Mouse (Mus musculus): ENCODE measurements at regions not wholly inside any gene's neighbourhood (a gene's known extent, or its start where the extent isn't known, plus 50 kb on each side); places are given as distances from the start of the nearest gene placed in this dataset.

- Histone ChIP-seq H3K4me2 (replicated peaks) (no peak overlapping the region), H3K27me3 (ENCODE audit: control insufficient read depth, insufficient read depth, low read length) (no peaks in the 10 kb centered on the region), H3K36me3 (replicated peaks; ENCODE audit: control insufficient read depth, insufficient read depth) (no peaks in the 10 kb centered on the region), H3K4me3 (replicated peaks; ENCODE audit: low read length) (no peak overlapping the region), H3K9me3 (ENCODE audit: control insufficient read depth, low read length) (no peaks in the 10 kb centered on the region), H3K4me1 (replicated peaks; ENCODE audit: control insufficient read depth, insufficient read depth, low read length) (no peaks in the 10 kb centered on the region), H3K9ac (no peak overlapping the region), H3K27ac (no peak overlapping the region)
- DNase-seq (ENCODE audit: low spot score) (no peak), ATAC-seq (ENCODE audit: low FRiP score) (no peak)
- WGBS = 92% methylated on average over 7 of the region's 7 CpGs
These were observed 91.7 kb upstream of the Klf6 start for GRCm38 (mm10) chr13:5769283-5770260.

GRCm38 (mm10) chr13:5773811-5774210 is 87.5 kb upstream of the Klf6 start:
- H3K36me3 ChIP-seq (replicated peaks; ENCODE audit: control insufficient read depth, insufficient read depth) = no peaks in the 10 kb centered on the region
- H3K27me3 ChIP-seq (ENCODE audit: control insufficient read depth, insufficient read depth, low read length) = no peaks in the 10 kb centered on the region
- DNase-seq (ENCODE audit: low spot score) = no peak
- ATAC-seq (ENCODE audit: low FRiP score) = no peak
- H3K4me1 ChIP-seq (replicated peaks; ENCODE audit: control insufficient read depth, insufficient read depth, low read length) = no peaks in the 10 kb centered on the region
- no peak overlapping the region for H3K9ac ChIP-seq
- no peak overlapping the region for H3K4me3 ChIP-seq (replicated peaks; ENCODE audit: low read length)
- no peaks in the 10 kb centered on the region for H3K9me3 ChIP-seq (ENCODE audit: control insufficient read depth, low read length)
- no peak overlapping the region for H3K27ac ChIP-seq
- WGBS = 93% methylated on average over 3 of the region's 3 CpGs
- H3K4me2 ChIP-seq (replicated peaks) = no peak overlapping the region

GRCm38 (mm10) chr13:5778443-5779171 is 82.7 kb upstream of the Klf6 start:
- H3K27ac ChIP-seq = no peak overlapping the region
- H3K4me1 ChIP-seq (replicated peaks; ENCODE audit: control insufficient read depth, insufficient read depth, low read length) = no peaks in the 10 kb centered on the region
- no peaks in the 10 kb centered on the region for H3K9me3 ChIP-seq (ENCODE audit: control insufficient read depth, low read length)
- H3K9ac ChIP-seq = no peak overlapping the region
- H3K27me3 ChIP-seq (ENCODE audit: control insufficient read depth, insufficient read depth, low read length) = no peaks in the 10 kb centered on the region
- 72% methylated on average over 5 of the region's 5 CpGs for WGBS
- no peaks in the 10 kb centered on the region for H3K36me3 ChIP-seq (replicated peaks; ENCODE audit: control insufficient read depth, insufficient read depth)
- H3K4me3 ChIP-seq (replicated peaks; ENCODE audit: low read length) = no peak overlapping the region
- H3K4me2 ChIP-seq (replicated peaks) = no peak overlapping the region
- DNase-seq (ENCODE audit: low spot score) = no peak
- ATAC-seq (ENCODE audit: low FRiP score) = no peak

GRCm38 (mm10) chr13:5779410-5779809 is 81.9 kb upstream of the Klf6 start:
- no peak overlapping the region for H3K9ac ChIP-seq
- 28% methylated on average over 4 of the region's 4 CpGs for WGBS
- no peak overlapping the region for H3K27ac ChIP-seq
- H3K4me2 ChIP-seq (replicated peaks) = no peak overlapping the region
- no peak overlapping the region for H3K4me3 ChIP-seq (replicated peaks; ENCODE audit: low read length)
- H3K27me3 ChIP-seq (ENCODE audit: control insufficient read depth, insufficient read depth, low read length) = no peaks in the 10 kb centered on the region
- ATAC-seq (ENCODE audit: low FRiP score) (peak; percentile 53; the same call in 1 of the 2 replicates), DNase-seq (ENCODE audit: low spot score) (peak; percentile 64)
- H3K9me3 ChIP-seq (ENCODE audit: control insufficient read depth, low read length) = no peaks in the 10 kb centered on the region
- no peaks in the 10 kb centered on the region for H3K4me1 ChIP-seq (replicated peaks; ENCODE audit: control insufficient read depth, insufficient read depth, low read length)
- H3K36me3 ChIP-seq (replicated peaks; ENCODE audit: control insufficient read depth, insufficient read depth) = no peaks in the 10 kb centered on the region

- H3K36me3 ChIP-seq (replicated peaks; ENCODE audit: control insufficient read depth, insufficient read depth) = no peaks in the 10 kb centered on the region
- no peak for DNase-seq (ENCODE audit: low spot score)
- no peaks in the 10 kb centered on the region for H3K27me3 ChIP-seq (ENCODE audit: control insufficient read depth, insufficient read depth, low read length)
- H3K27ac ChIP-seq = no peak overlapping the region
- H3K9me3 ChIP-seq (ENCODE audit: control insufficient read depth, low read length) = no peaks in the 10 kb centered on the region
- no peak overlapping the region for H3K4me3 ChIP-seq (replicated peaks; ENCODE audit: low read length)
- 86% methylated on average over 1 of the region's 1 CpGs for WGBS
- H3K9ac ChIP-seq = no peak overlapping the region
- H3K4me1 ChIP-seq (replicated peaks; ENCODE audit: control insufficient read depth, insufficient read depth, low read length) = no peaks in the 10 kb centered on the region
- no peak for ATAC-seq (ENCODE audit: low FRiP score)
- no peak overlapping the region for H3K4me2 ChIP-seq (replicated peaks)
These were observed 78.7 kb upstream of the Klf6 start for GRCm38 (mm10) chr13:5782540-5782939.

GRCm38 (mm10) chr13:5787114-5787513 is 74.2 kb upstream of the Klf6 start:
- H3K4me3 ChIP-seq (replicated peaks; ENCODE audit: low read length) = no peak overlapping the region
- DNase-seq (ENCODE audit: low spot score) (no peak), ATAC-seq (ENCODE audit: low FRiP score) (no peak)
- no peaks in the 10 kb centered on the region for H3K9me3 ChIP-seq (ENCODE audit: control insufficient read depth, low read length)
- no peaks in the 10 kb centered on the region for H3K27me3 ChIP-seq (ENCODE audit: control insufficient read depth, insufficient read depth, low read length)
- H3K9ac ChIP-seq = no peak overlapping the region
- no peak overlapping the region for H3K4me2 ChIP-seq (replicated peaks)
- no peak overlapping the region for H3K27ac ChIP-seq
- H3K4me1 ChIP-seq (replicated peaks; ENCODE audit: control insufficient read depth, insufficient read depth, low read length) = no peaks in the 10 kb centered on the region
- no peaks in the 10 kb centered on the region for H3K36me3 ChIP-seq (replicated peaks; ENCODE audit: control insufficient read depth, insufficient read depth)

- Histone ChIP-seq H3K9ac (no peak overlapping the region), H3K4me2 (replicated peaks) (no peak overlapping the region), H3K4me1 (replicated peaks; ENCODE audit: control insufficient read depth, insufficient read depth, low read length) (no peaks in the 10 kb centered on the region), H3K27me3 (ENCODE audit: control insufficient read depth, insufficient read depth, low read length) (no peaks in the 10 kb centered on the region), H3K4me3 (replicated peaks; ENCODE audit: low read length) (no peak overlapping the region), H3K36me3 (replicated peaks; ENCODE audit: control insufficient read depth, insufficient read depth) (no peaks in the 10 kb centered on the region), H3K27ac (no peak overlapping the region), H3K9me3 (ENCODE audit: control insufficient read depth, low read length) (no peaks in the 10 kb centered on the region)
- ATAC-seq (ENCODE audit: low FRiP score) (no peak), DNase-seq (ENCODE audit: low spot score) (no peak)
- 91% methylated on average over 3 of the region's 3 CpGs for WGBS
These were observed 72.0 kb upstream of the Klf6 start for GRCm38 (mm10) chr13:5789302-5789701.

GRCm38 (mm10) chr13:5802079-5802478 is 59.2 kb upstream of the Klf6 start:
- Histone ChIP-seq H3K9ac (no peak overlapping the region), H3K36me3 (replicated peaks; ENCODE audit: control insufficient read depth, insufficient read depth) (no peaks in the 10 kb centered on the region), H3K27me3 (ENCODE audit: control insufficient read depth, insufficient read depth, low read length) (no peaks in the 10 kb centered on the region), H3K4me1 (replicated peaks; ENCODE audit: control insufficient read depth, insufficient read depth, low read length) (no peaks in the 10 kb centered on the region), H3K4me2 (replicated peaks) (no peak overlapping the region), H3K9me3 (ENCODE audit: control insufficient read depth, low read length) (no peaks in the 10 kb centered on the region), H3K27ac (no peak overlapping the region; the same call in 1 of the 2 replicates), H3K4me3 (replicated peaks; ENCODE audit: low read length) (no peak overlapping the region)
- DNase-seq (ENCODE audit: low spot score) (no peak), ATAC-seq (ENCODE audit: low FRiP score) (no peak)
- 57% methylated on average over 7 of the region's 7 CpGs for WGBS

- H3K9ac ChIP-seq = no peak overlapping the region
- no peaks in the 10 kb centered on the region for H3K36me3 ChIP-seq (replicated peaks; ENCODE audit: control insufficient read depth, insufficient read depth)
- no peak for ATAC-seq (ENCODE audit: low FRiP score)
- H3K4me2 ChIP-seq (replicated peaks) = no peak overlapping the region
- H3K9me3 ChIP-seq (ENCODE audit: control insufficient read depth, low read length) = no peaks in the 10 kb centered on the region
- 44% methylated on average over 14 of the region's 14 CpGs for WGBS
- no peaks in the 10 kb centered on the region for H3K4me1 ChIP-seq (replicated peaks; ENCODE audit: control insufficient read depth, insufficient read depth, low read length)
- DNase-seq (ENCODE audit: low spot score) = no peak
- no peaks in the 10 kb centered on the region for H3K27me3 ChIP-seq (ENCODE audit: control insufficient read depth, insufficient read depth, low read length)
- no peak overlapping the region for H3K4me3 ChIP-seq (replicated peaks; ENCODE audit: low read length)
- H3K27ac ChIP-seq = no peak overlapping the region; the same call in 1 of the 2 replicates
These were observed 58.5 kb upstream of the Klf6 start for GRCm38 (mm10) chr13:5802826-5803225.

Data from hindbrain, embryonic 14.5 days (tissue).